Mouse (Mus musculus): ENCODE results near the gene Pde6d. TPM values are rescaled to one million over a fixed set of nuclear protein-coding genes. Genes with fewer than 3 reads are reported as not detected.

The Pde6d gene
- total RNA-seq (2021) = 10 to 100 TPM; 49.0 to 54.7 TPM
- long read RNA-seq, experiment 1, transcript Pde6d-201 (5 exons, 1,159 nt) = major isoform, 34 of 46 reads
- long read RNA-seq, experiment 1, partial matches to known transcripts = 2 of 46 reads
- long read RNA-seq, experiment 1, other reads (novel, unspliced or antisense) = 10 of 46 reads
- long read RNA-seq, experiment 2, transcript Pde6d-201 (5 exons, 1,159 nt) = major isoform, 44 of 57 reads
- long read RNA-seq, experiment 2, partial matches to known transcripts = 0 of 57 reads
- long read RNA-seq, experiment 2, other reads (novel, unspliced or antisense) = 12 of 57 reads

GRCm38 (mm10) chr1:86582451-86583096 lies at the start of gene Pde6d, which contains the start of gene Cops7b:
Gene Pde6d (minus strand): TSS chr1:86582629.
Gene Cops7b (plus strand): TSS chr1:86582904.
- DNase-seq (ENCODE audit: low spot score in 2 of 2) = peak; percentile 93 to 96
- no peak for TF ChIP-seq CTCF (conservative IDR thresholded peaks at IDR 0.05)
- Histone ChIP-seq H3K27ac (peak within 1 kb of the TSS; percentile 91), H3K4me3 (peak within 1 kb of the TSS; percentile 81)

- Histone ChIP-seq H3K27ac (no peak overlapping the region), H3K4me3 (no peak overlapping the region)
- no peak for DNase-seq (ENCODE audit: low spot score in 2 of 2)
- no peak for TF ChIP-seq CTCF (conservative IDR thresholded peaks at IDR 0.05)
Measured at GRCm38 (mm10) chr1:86630527-86630926, 48.1 kb upstream of the Pde6d start.

- Histone ChIP-seq H3K4me3 (no peak overlapping the region), H3K27ac (no peak overlapping the region)
- TF ChIP-seq CTCF (conservative IDR thresholded peaks at IDR 0.05) = no peak
- no peak for DNase-seq (ENCODE audit: low spot score in 2 of 2)
Measured at GRCm38 (mm10) chr1:86629936-86630335, 47.5 kb upstream of the Pde6d start.

- Histone ChIP-seq H3K4me3 (no peak overlapping the region), H3K27ac (no peak overlapping the region)
- no peak for TF ChIP-seq CTCF (conservative IDR thresholded peaks at IDR 0.05)
- no peak for DNase-seq (ENCODE audit: low spot score in 2 of 2)
Measured at GRCm38 (mm10) chr1:86628270-86628669, 45.8 kb upstream of the Pde6d start.

GRCm38 (mm10) chr1:86623001-86624000 lies 40.9 kb upstream of the Pde6d start:
- no peak overlapping the region for H3K4me3 ChIP-seq
- H3K27ac ChIP-seq = no peak overlapping the region
- no peak for DNase-seq (ENCODE audit: low spot score in 2 of 2)
- TF ChIP-seq CTCF (conservative IDR thresholded peaks at IDR 0.05) = no peak

- DNase-seq (ENCODE audit: low spot score in 2 of 2) = no peak
- no peak for TF ChIP-seq CTCF (conservative IDR thresholded peaks at IDR 0.05)
- H3K4me3 ChIP-seq = no peak overlapping the region
- H3K27ac ChIP-seq = no peak overlapping the region
Measured at GRCm38 (mm10) chr1:86622296-86622695, 39.9 kb upstream of the Pde6d start.

- peak; percentile 96 for TF ChIP-seq CTCF (conservative IDR thresholded peaks at IDR 0.05)
- Histone ChIP-seq H3K27ac (no peak overlapping the region), H3K4me3 (no peak overlapping the region)
- DNase-seq (ENCODE audit: low spot score in 2 of 2) = peak; percentile 68 to 87
Measured at GRCm38 (mm10) chr1:86618454-86619125, 36.2 kb upstream of the Pde6d start.

GRCm38 (mm10) chr1:86614269-86614668 lies 31.8 kb upstream of the Pde6d start:
- TF ChIP-seq CTCF (conservative IDR thresholded peaks at IDR 0.05) = peak; percentile 82
- Histone ChIP-seq H3K27ac (no peak overlapping the region), H3K4me3 (no peak overlapping the region)
- DNase-seq (ENCODE audit: low spot score in 2 of 2) = peak in 1 of 2 experiments; percentile 23

GRCm38 (mm10) chr1:86612081-86612480 lies 29.7 kb upstream of the Pde6d start:
- H3K4me3 ChIP-seq = no peak overlapping the region
- TF ChIP-seq CTCF (conservative IDR thresholded peaks at IDR 0.05) = peak; percentile 47
- H3K27ac ChIP-seq = no peak overlapping the region
- no peak for DNase-seq (ENCODE audit: low spot score in 2 of 2)

GRCm38 (mm10) chr1:86610954-86611353 lies 28.5 kb upstream of the Pde6d start:
- Histone ChIP-seq H3K27ac (no peak overlapping the region), H3K4me3 (no peak overlapping the region)
- no peak for TF ChIP-seq CTCF (conservative IDR thresholded peaks at IDR 0.05)
- no peak for DNase-seq (ENCODE audit: low spot score in 2 of 2)

- no peak for DNase-seq (ENCODE audit: low spot score in 2 of 2)
- Histone ChIP-seq H3K27ac (no peak overlapping the region), H3K4me3 (no peak overlapping the region)
- no peak for TF ChIP-seq CTCF (conservative IDR thresholded peaks at IDR 0.05)
Measured at GRCm38 (mm10) chr1:86600117-86600516, 17.7 kb upstream of the Pde6d start.

GRCm38 (mm10) chr1:86598516-86598915 lies 16.1 kb upstream of the Pde6d start:
- peak; percentile 77 for TF ChIP-seq CTCF (conservative IDR thresholded peaks at IDR 0.05)
- peak in 1 of 2 experiments; percentile 22 for DNase-seq (ENCODE audit: low spot score in 2 of 2)
- no peak overlapping the region for H3K4me3 ChIP-seq
- no peak overlapping the region for H3K27ac ChIP-seq

Measured in layer of hippocampus, adult 2 months (tissue).